Comparison of ENCODE assay signal across 8 mouse cellular contexts in genomic region chr4:134127793-134128192, GRCm38 (mm10). TPM values are rescaled to one million over a fixed set of nuclear protein-coding genes. Genes with fewer than 3 reads are reported as not detected.
DNase-seq lines count a peak whose midpoint lies in the region; ATAC-seq and TF ChIP-seq lines count a peak whose summit lies in the region.

No protein-coding gene starts in this region.

- peak overlapping the region; percentile 93 for H3K4me2 ChIP-seq in heart, embryonic 15.5 days
- H3K4me2 ChIP-seq in heart, embryonic 16.5 days (ENCODE audit: low read depth, low read length) = peak overlapping the region; percentile 81

- no peaks in the 10 kb centered on the region for H3K9me3 ChIP-seq in heart, embryonic 15.5 days (replicated peaks)
- H3K9me3 ChIP-seq in MEL (replicated peaks; ENCODE audit: insufficient read depth, low read length) = no peaks in the 10 kb centered on the region
- no peaks in the 10 kb centered on the region for H3K9me3 ChIP-seq in heart, embryonic 16.5 days (replicated peaks; ENCODE audit: control insufficient read depth, low read length)

- H3K4me3 ChIP-seq in heart, embryonic 15.5 days = peak overlapping the region; percentile 74
- H3K4me3 ChIP-seq in MEL (ENCODE audit: control insufficient read depth in 1 of 2, insufficient read depth in 1 of 2, low read depth in 2 of 2, low read length in 2 of 2) = peak overlapping the region; percentile 82 to 92
- H3K4me3 ChIP-seq in heart, embryonic 16.5 days (ENCODE audit: low read length) = peak overlapping the region; percentile 80
- H3K4me3 ChIP-seq in macrophage (ENCODE audit: inconsistent target) = peak overlapping the region; percentile 82

- TF ChIP-seq POLR2A in MEL (IDR thresholded peaks at IDR 0.05; ENCODE audit: control insufficient read depth in 1 of 2, insufficient read depth in 1 of 2, low read depth in 1 of 2, low read length in 2 of 2, poor library complexity in 1 of 2) = no peak

- H3K27ac ChIP-seq in heart, embryonic 15.5 days = peak overlapping the region; percentile 90; the same call in 1 of the 2 replicates
- H3K27ac ChIP-seq in MEL (ENCODE audit: control insufficient read depth, low read depth, low read length) = peak overlapping the region; percentile 62
- no peak overlapping the region; the same call in 1 of the 2 replicates for H3K27ac ChIP-seq in heart, embryonic 16.5 days (ENCODE audit: low read length)
- H3K27ac ChIP-seq in macrophage = peak overlapping the region; percentile 93

- peaks cover 15% of the 10 kb centered on the region for H3K79me2 ChIP-seq in MEL (ENCODE audit: control insufficient read depth, insufficient read depth, low read length, poor library complexity)
- H3K79me2 ChIP-seq in macrophage (ENCODE audit: inconsistent target) = peaks cover 36% of the 10 kb centered on the region

- no peak for TF ChIP-seq RAD21 in MEL (IDR thresholded peaks at IDR 0.05; ENCODE audit: low read depth, low read length)

- H3K4me1 ChIP-seq in heart, embryonic 15.5 days (replicated peaks) = peaks cover 29% of the 10 kb centered on the region
- H3K4me1 ChIP-seq in MEL (ENCODE audit: control insufficient read depth in 1 of 2, insufficient read depth in 2 of 2, low read length in 2 of 2) = peaks cover 10 to 34% of the 10 kb centered on the region in 2 experiments
- H3K4me1 ChIP-seq in heart, embryonic 16.5 days (ENCODE audit: control insufficient read depth, insufficient read depth, low read length) = peaks cover 18% of the 10 kb centered on the region

- no peak for TF ChIP-seq EP300 in MEL (IDR thresholded peaks at IDR 0.05; ENCODE audit: low read depth in 1 of 2, low read length in 2 of 2)

- no peaks in the 10 kb centered on the region for H3K27me3 ChIP-seq in heart, embryonic 15.5 days
- H3K27me3 ChIP-seq in MEL (ENCODE audit: control insufficient read depth in 1 of 2, insufficient read depth in 2 of 2, low read length in 2 of 2) = no peaks in the 10 kb centered on the region
- no peaks in the 10 kb centered on the region for H3K27me3 ChIP-seq in heart, embryonic 16.5 days (ENCODE audit: control insufficient read depth, insufficient read depth, low read length)

- peaks cover 9% of the 10 kb centered on the region; the same call in 1 of the 2 replicates for H3K36me3 ChIP-seq in heart, embryonic 15.5 days
- H3K36me3 ChIP-seq in MEL (ENCODE audit: control insufficient read depth in 1 of 2, insufficient read depth in 2 of 2, low read length in 2 of 2) (peaks cover 1 to 29% of the 10 kb centered on the region in 2 experiments; a peak in 2 of 4 replicates), macrophage (ENCODE audit: inconsistent target) (no peaks in the 10 kb centered on the region)
- H3K36me3 ChIP-seq in heart, embryonic 16.5 days (ENCODE audit: control insufficient read depth, insufficient read depth) = peaks cover 7% of the 10 kb centered on the region

- DNase-seq in heart, adult 9 months (ENCODE audit: low spot score in 2 of 2) = no peak
- DNase-seq in MEL (ENCODE audit: low read depth, low spot score) = no peak
- no peak for DNase-seq in cerebellum, adult 9-11 months
- DNase-seq in embryo, embryonic 11 days = no peak
- no peak for DNase-seq in right cerebral cortex, postnatal 4 days

- WGBS in heart, embryonic 15.5 days = 48% methylated on average over 8 of the region's 8 CpGs
- WGBS in heart, embryonic 16.5 days = 46% methylated on average over 8 of the region's 8 CpGs
- WGBS in macrophage (ENCODE audit: missing documents) = 34% methylated on average over 8 of the region's 8 CpGs

- ATAC-seq in heart, embryonic 15.5 days (replicated peaks; ENCODE audit: insufficient number of reproducible peaks, insufficient read depth, low FRiP score, low read depth) = no peak
- no peak for ATAC-seq in heart, embryonic 16.5 days (replicated peaks; ENCODE audit: extremely low read depth, insufficient read depth, low FRiP score)

- peak overlapping the region; percentile 81 for H3K9ac ChIP-seq in heart, embryonic 15.5 days
- H3K9ac ChIP-seq in MEL (ENCODE audit: control insufficient read depth, low read depth, low read length, poor library complexity, severe bottlenecking) = peak overlapping the region; percentile 95
- H3K9ac ChIP-seq in heart, embryonic 16.5 days (ENCODE audit: low read length) = peak overlapping the region; percentile 89

- TF ChIP-seq CTCF in MEL (IDR thresholded peaks at IDR 0.05 in 2 of 3, conservative IDR thresholded peaks at IDR 0.05 in 1 of 3; ENCODE audit: control insufficient read depth in 1 of 3, insufficient read depth in 1 of 3, low read depth in 2 of 3, low read length in 3 of 3, poor library complexity in 1 of 3, severe bottlenecking in 1 of 3) = no peak

TF ChIP-seq in MEL, 35 proteins besides CTCF, POLR2A, EP300 and RAD21:
- TF ChIP-seq MAZ (IDR thresholded peaks at IDR 0.05; ENCODE audit: low read depth, low read length) (no peak), ZMIZ1 (IDR thresholded peaks at IDR 0.05; ENCODE audit: low read depth, low read length) (no peak)

RNA-seq across cellular contexts. Expression of gene Sh3bgrl3, which starts 0.8 kb away (rescaled TPM):
- polyA plus RNA-seq in heart, embryonic 15.5 days (2015; fragmentation: Nextera tagmentation; extraction: Ambion mirVana) = 174 and 239 TPM in 2 replicates
- 122 and 126 TPM in 2 replicates for total RNA-seq in MEL (2012; rRNA removed)
- polyA plus RNA-seq in MEL (2012; ENCODE audit: insufficient read depth in 1 of 2, insufficient read length in 2 of 2, low read depth in 1 of 2, low replicate concordance in 2 of 2, missing spikeins in 1 of 2) (100 to 1,000 TPM in 1 of 2 experiments, not detected in 1; 414 TPM), macrophage (2018) (849 to 1,117 TPM (median 993 TPM) in 3 replicates)
- polyA plus RNA-seq in heart, embryonic 16.5 days (2015; fragmentation: Nextera tagmentation; extraction: Ambion mirVana) = 213 and 218 TPM in 2 replicates
- 100 to 1,000 TPM in 1 of 26 experiments, 10 to 100 TPM in 25; 12.2 to 104 (median 43.8) TPM for total RNA-seq in macrophage (2018; cell fraction: chromatin; rRNA removed)
- total RNA-seq in macrophage (2018; cell fraction: cytosol; rRNA removed) = 1,000 to 10,000 TPM in 13 of 26 experiments, 100 to 1,000 TPM in 13; 834 to 1,250 (median 980) TPM
- total RNA-seq in macrophage (2018; cell fraction: nucleus; rRNA removed) = 100 to 1,000 TPM in 20 of 26 experiments, 10 to 100 TPM in 6; 36.3 to 257 (median 152) TPM

RNA-seq across cellular contexts. Expression of gene Ubxn11, which starts 25.4 kb away (rescaled TPM):
- 1.8 and 3.9 TPM in 2 replicates for polyA plus RNA-seq in heart, embryonic 15.5 days (2015; fragmentation: Nextera tagmentation; extraction: Ambion mirVana)
- total RNA-seq in MEL (2012; rRNA removed) = 2.6 and 5.4 TPM in 2 replicates
- polyA plus RNA-seq in MEL (2012; ENCODE audit: insufficient read depth in 1 of 2, insufficient read length in 2 of 2, low read depth in 1 of 2, low replicate concordance in 2 of 2, missing spikeins in 1 of 2) (10 to 100 TPM in 1 of 2 experiments, not detected in 1; 11.9 TPM), macrophage (2018) (1.0 to 3.2 TPM (median 1.3 TPM) in 3 replicates)
- polyA plus RNA-seq in heart, embryonic 16.5 days (2015; fragmentation: Nextera tagmentation; extraction: Ambion mirVana) = 3.5 and 3.9 TPM in 2 replicates
- 10 to 100 TPM in 25 of 26 experiments, 1 to 10 TPM in 1; 3.9 to 28.3 (median 19.3) TPM for total RNA-seq in macrophage (2018; cell fraction: chromatin; rRNA removed)
- total RNA-seq in macrophage (2018; cell fraction: cytosol; rRNA removed) = 1 to 10 TPM in 16 of 26 experiments, under 1 TPM in 10; 0.44 to 2.6 (median 1.1) TPM
- 10 to 100 TPM in 8 of 26 experiments, 1 to 10 TPM in 18; 5.0 to 14.9 (median 8.9) TPM for total RNA-seq in macrophage (2018; cell fraction: nucleus; rRNA removed)

RNA-seq across cellular contexts. Expression of gene Cd52, which starts 32.9 kb away (rescaled TPM):
- 11.6 and 23.8 TPM in 2 replicates for polyA plus RNA-seq in heart, embryonic 15.5 days (2015; fragmentation: Nextera tagmentation; extraction: Ambion mirVana)
- 0.52 and 1.3 TPM in 2 replicates for total RNA-seq in MEL (2012; rRNA removed)
- polyA plus RNA-seq in MEL (2012; ENCODE audit: insufficient read depth in 1 of 2, insufficient read length in 2 of 2, low read depth in 1 of 2, low replicate concordance in 2 of 2, missing spikeins in 1 of 2) (under 1 TPM in 1 of 2 experiments, not detected in 1; 0.86 TPM), macrophage (2018) (559 to 720 TPM (median 599 TPM) in 3 replicates)
- 16.6 and 28.6 TPM in 2 replicates for polyA plus RNA-seq in heart, embryonic 16.5 days (2015; fragmentation: Nextera tagmentation; extraction: Ambion mirVana)
- 100 to 1,000 TPM in 6 of 26 experiments, 10 to 100 TPM in 15, 1 to 10 TPM in 5; 6.1 to 152 (median 49.1) TPM for total RNA-seq in macrophage (2018; cell fraction: chromatin; rRNA removed)
- total RNA-seq in macrophage (2018; cell fraction: cytosol; rRNA removed) = 1,000 to 10,000 TPM in 13 of 26 experiments, 100 to 1,000 TPM in 13; 306 to 2,085 (median 961) TPM
- total RNA-seq in macrophage (2018; cell fraction: nucleus; rRNA removed) = 100 to 1,000 TPM in 16 of 26 experiments, 10 to 100 TPM in 10; 26.5 to 781 (median 239) TPM

RNA-seq across cellular contexts. Expression of gene Cep85, which starts 59.1 kb away (rescaled TPM):
- 38.2 and 42.0 TPM in 2 replicates for polyA plus RNA-seq in heart, embryonic 15.5 days (2015; fragmentation: Nextera tagmentation; extraction: Ambion mirVana)
- 30.8 and 32.9 TPM in 2 replicates for total RNA-seq in MEL (2012; rRNA removed)
- 10 to 100 TPM; 80.9 to 81.1 TPM for polyA plus RNA-seq in MEL (2012; ENCODE audit: insufficient read depth in 1 of 2, insufficient read length in 2 of 2, low read depth in 1 of 2, low replicate concordance in 2 of 2, missing spikeins in 1 of 2)
- 44.2 and 51.5 TPM in 2 replicates for polyA plus RNA-seq in heart, embryonic 16.5 days (2015; fragmentation: Nextera tagmentation; extraction: Ambion mirVana)
- 100 to 1,000 TPM in 7 of 26 experiments, 10 to 100 TPM in 19; 35.1 to 147 (median 63.2) TPM for total RNA-seq in macrophage (2018; cell fraction: chromatin; rRNA removed)
- total RNA-seq in macrophage (2018; cell fraction: cytosol; rRNA removed) = 10 to 100 TPM in 14 of 26 experiments, 1 to 10 TPM in 12; 6.9 to 18.8 (median 10.2) TPM
- total RNA-seq in macrophage (2018; cell fraction: nucleus; rRNA removed) = 10 to 100 TPM; 21.3 to 91.7 (median 41.7) TPM
- 8.6 to 12.9 TPM (median 8.8 TPM) in 3 replicates for polyA plus RNA-seq in macrophage (2018)

Comparison
In these comparisons a context has a peak if more than half of its experiments do, and no peak if none do; other contexts are left out.
1. RNA of gene Cd52, which starts 32.9 kb away (polyA plus RNA-seq): 559 to 720 TPM in macrophage; 16.6 to 28.6 TPM in heart, embryonic 16.5 days, 11.6 to 23.8 TPM in heart, embryonic 15.5 days and 0.86 TPM in MEL; every median in the first group is over 10 times any median in the second.
2. Peak in every context shown above with its lines, with median percentiles within 50 percentile points of each other: H3K4me3 ChIP-seq and H3K9ac ChIP-seq.